Mouse (Mus musculus) adrenal gland, postnatal 4 days (tissue): ENCODE results near the gene Gm45213. TPM values are rescaled to one million over a fixed set of nuclear protein-coding genes. Genes with fewer than 3 reads are reported as not detected.

Experiments
- DNase-seq, 2 experiments: peaks; one replicate each; pipeline ENCODE4 v3.0.0; 2021 to 2022; ENCODE audit warnings: low spot score in 2 of 2, mixed read lengths in 2 of 2
- long read RNA-seq, 2 experiments: library from polyadenylated mRNA; stranded (forward); transcript quantifications; one replicate each; pipeline ENCODE4 v2.0.0; 2021
- total RNA-seq, 2 experiments: library from RNA; stranded (reverse); gene quantifications; 2 replicates each; pipeline ENCODE4 v1.2.3; 2021

Gm45213 gene
- not detected for total RNA-seq
- long read RNA-seq, experiment 1: 0 reads
- long read RNA-seq, experiment 2, partial matches to known transcripts: 0 of 2 reads
- long read RNA-seq, experiment 2, other reads (novel, unspliced or antisense): 2 of 2 reads

GRCm38 (mm10) chr7:66043552-66044459, at the start of gene Gm45213:
TSS of gene Gm45213 (plus strand) at chr7:66043602.
- no peak for DNase-seq

- DNase-seq: no peak
Observed at GRCm38 (mm10) chr7:66001035-66001754, 42.2 kb upstream of the Gm45213 start.

DNA sequence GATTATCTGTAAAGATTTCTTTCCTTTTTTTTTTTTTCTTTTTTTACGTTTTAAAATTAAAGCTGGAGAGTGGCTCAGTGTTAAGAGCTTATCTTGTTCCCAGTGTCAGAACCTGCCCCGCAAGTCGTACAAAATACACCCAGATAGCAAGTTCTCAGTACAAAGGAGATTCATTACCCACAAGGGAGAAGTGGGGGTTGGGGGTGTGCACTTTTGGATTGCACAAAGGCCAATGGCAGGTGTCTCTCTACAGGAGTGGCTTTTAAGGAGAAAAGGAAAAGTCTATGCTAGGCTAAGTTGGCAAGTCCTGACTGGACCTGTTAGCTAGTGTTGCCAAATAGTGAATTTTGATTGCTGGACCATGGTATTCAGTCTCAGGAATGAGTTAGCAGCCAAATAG, 41.6 kb upstream of the Gm45213 start:
- DNase-seq: no peak

DNA sequence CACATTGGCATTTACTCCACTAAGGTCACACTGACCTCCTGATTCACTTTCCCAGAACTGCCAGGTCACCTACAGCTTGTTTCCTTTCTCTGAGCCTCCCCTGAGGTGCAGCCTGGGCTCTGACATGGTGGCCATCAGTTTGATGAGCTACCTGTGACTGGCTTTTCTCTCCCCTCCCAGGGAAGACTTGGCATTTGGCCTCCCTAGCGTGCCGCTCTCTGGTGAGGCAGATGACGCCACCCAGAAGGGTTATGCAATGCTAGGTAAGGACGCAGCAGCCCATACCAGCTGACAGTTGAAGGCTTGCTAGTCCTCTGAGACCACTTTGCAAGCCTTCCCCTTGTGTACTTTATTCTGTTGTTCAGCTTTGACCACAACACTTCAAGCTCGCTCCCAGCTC, 40.0 kb upstream of the Gm45213 start:
- no peak for DNase-seq

DNA sequence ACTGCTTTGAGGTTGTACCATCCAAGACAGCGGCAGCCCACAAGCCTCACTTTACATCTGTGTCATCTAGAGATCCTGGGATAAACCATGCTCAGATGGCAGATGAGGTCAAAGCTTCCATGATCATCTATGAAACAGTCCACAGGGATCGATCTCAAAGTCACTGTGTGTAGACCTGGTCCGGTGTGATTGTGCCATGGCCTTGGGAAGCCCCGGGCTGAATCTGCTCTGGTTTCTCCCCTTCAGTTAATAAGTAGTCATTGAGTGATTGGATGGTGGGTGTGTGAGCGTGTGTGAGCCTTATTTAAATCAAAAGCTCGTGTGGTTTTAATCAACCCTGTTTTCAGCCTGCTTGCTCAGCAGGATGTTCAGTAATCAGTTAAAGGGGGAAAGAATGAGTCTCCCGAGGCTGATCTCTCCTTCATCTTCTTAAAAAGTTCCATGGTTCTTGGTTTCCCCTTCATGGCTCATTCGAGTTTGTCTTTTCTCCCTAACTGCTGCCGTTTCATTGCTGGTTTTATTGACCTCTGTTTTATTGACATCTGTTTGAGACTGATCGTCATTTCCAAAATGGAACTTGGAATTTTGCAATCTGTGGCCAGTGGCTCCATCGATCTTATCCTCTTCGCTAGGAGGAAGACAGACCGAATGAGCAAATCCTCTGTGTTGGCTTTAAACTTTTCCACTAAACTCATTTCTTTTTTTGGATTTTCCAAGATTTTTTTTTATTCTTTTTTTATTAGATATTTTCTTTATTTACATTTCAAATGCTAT, 39.4 kb upstream of the Gm45213 start:
- no peak for DNase-seq

DNA sequence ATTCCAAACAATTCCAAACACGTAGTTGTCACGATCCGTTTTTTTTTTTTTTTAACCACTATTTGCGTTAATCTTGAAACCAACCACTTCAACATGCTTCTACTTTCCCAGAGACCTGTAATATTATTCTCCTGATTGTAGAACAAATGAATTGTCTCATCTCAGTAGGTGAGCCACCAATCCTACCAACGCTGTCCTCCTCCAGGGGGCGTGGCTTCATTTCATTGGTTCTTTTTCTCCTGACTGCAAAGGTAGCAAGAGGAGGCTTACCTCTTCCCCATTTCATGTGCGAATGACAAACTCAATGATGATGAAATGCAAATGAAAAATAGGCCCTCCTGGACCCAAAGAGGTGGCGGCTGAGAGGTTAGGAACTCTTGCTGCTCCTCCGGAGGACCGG, 38.3 kb upstream of the Gm45213 start:
- DNase-seq: no peak

DNA sequence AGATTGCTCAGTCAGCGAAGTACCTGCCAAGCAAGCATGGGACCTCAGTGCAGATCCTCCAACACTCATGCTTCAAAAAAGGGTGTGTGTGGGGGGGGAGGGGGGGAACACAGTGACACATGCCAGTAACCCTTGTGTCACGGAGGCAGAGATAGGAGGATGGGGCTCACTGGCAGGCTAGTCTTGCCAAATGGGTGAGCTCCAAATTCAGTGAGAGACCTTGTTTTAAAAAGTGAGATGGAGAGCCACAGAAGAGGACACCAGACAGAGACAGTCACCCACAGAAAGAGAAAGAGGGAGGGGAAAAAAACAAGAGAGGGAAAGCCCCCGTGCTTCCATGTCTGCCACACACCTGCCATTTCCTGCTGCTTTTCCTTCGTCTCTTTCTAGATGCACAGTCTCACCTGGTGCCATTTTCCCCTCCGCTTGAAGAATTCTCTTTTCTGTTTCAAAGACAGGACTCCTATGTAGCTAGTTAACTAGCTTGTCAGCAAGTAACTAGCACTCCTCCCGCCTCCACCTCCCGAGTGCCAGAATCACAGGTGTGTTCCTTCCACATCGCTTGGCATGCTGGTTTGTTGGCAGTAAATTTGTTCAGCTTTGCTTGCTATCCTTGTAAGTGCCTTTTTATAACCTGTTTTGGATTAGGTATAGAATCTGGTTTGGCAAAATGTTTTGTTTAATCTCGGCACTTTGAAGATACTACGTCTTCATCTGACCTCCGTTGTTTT, 35.1 kb upstream of the Gm45213 start:
- DNase-seq: no peak

DNA sequence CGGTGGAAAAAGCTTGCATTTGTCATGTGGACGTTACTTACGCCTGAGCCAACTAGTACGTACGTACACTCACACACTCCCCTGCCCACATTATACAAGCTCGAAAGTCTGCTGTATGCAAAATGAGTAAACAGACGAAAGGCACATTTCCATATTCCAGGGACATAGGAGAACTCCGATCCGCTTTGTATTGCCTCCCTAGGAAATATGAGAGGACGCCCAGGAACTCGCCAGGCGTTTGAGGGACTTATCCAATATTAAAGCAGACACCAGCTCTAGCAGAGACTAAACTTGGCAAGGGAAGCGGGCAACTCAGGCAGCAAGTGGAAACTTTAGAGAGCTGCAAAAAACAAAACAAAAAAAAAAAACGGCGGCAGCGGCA, 34.5 kb upstream of the Gm45213 start:
- DNase-seq: no peak

GRCm38 (mm10) chr7:66010518-66010917, 32.9 kb upstream of the Gm45213 start:
- DNase-seq: no peak

- no peak for DNase-seq
Observed at GRCm38 (mm10) chr7:66027747-66028146, 15.7 kb upstream of the Gm45213 start.

GRCm38 (mm10) chr7:66028766-66029512, 14.5 kb upstream of the Gm45213 start:
- no peak for DNase-seq

- DNase-seq: no peak
Observed at GRCm38 (mm10) chr7:66036809-66037208, 6.6 kb upstream of the Gm45213 start.

DNA sequence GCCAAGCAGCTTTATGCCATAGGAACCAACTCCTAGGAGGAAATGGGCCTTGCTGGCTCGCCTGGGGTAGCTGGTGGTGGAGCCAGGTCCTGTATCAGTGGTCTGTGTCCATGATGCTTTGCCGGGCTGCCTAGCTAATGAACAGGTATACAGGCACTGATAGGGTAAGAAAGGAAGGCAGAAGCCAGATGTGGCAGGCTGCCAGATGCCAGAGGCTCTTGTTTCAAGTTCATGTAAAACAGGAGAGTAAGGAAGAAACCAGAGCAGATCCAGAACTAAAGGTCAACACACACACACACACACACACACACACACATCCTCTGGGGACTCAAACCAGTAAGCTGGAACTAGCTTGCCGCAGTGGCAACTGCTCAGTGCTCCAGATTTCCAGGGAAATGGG, 5.1 kb upstream of the Gm45213 start:
- no peak for DNase-seq

DNA sequence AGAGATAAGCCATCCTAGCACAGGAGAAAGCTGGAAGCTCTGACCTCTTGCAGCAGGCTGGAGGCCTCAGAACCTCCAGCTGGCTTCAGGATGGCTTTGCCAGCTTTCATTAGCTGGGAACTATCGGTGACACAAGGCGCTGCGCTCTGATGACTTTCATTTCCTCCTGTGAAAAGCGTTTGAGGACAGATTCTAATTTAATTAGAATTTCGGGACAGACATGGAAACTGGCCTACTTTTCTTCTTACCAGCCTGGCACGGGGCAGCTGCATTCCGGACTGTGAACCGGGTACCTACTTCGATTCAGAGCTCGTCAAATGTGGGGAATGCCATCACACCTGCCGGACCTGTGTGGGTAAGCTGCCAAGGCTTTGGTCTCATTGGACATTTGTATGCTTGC, 4.7 kb upstream of the Gm45213 start:
- DNase-seq: no peak

DNA sequence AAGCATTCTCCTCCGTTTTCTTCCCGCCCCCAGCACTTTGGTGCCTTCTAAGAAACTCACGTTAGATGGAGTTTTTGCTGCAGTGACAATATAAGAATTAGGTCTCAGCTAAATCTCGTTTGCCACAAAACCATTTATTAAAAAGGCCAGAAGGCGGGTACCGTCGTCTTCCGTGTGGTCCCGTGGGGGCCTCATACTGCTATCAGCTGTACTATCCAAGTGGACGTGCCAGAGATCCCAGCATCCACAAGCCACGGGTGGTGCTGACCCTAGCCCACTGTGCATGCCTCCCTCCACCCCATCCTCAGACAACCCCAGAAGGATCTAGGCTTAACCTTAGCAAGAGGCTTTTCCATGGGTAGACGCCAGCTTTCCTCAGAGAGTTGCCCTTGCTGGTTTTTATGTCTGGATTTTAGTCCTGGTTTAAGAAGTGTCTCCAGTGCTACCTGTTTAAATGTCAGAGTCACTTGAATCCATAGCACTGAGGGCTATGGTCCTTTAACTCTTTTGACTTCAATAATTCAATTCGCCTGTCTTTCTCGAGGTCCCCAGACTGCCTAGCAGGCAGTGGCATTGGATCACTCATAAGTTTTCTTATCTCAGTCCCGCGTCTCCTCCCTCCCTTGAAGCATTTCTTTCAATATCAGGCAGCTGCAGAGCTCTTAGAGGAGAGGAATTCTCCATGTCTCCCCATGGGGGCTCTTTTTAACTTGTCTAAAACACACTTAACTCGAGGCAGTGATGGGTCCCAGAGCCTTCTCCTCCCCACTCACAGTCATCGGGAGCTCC, 3.2 kb upstream of the Gm45213 start:
- DNase-seq: no peak

DNA sequence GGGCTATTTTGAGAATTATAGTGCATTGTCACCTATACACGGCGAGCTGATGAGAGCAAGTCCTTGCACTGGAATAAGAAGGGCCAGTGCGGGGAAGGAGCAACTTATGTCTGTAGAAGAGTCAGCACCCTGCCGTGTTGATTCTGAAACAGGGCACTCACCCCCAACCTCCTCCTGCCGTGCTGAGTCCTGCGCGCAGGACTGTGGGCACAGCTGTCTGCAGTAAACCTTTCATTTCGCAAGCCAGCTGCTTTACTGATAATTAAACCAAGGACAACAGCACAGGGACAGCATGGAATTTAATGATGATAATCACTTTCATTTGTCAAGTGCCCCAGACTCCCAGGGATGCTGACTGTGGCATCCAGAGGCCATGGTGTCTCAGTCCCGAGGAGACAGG, 1.2 kb downstream of the Gm45213 start:
- no peak for DNase-seq

GRCm38 (mm10) chr7:66046921-66047918, 3.8 kb downstream of the Gm45213 start:
- no peak for DNase-seq

DNA sequence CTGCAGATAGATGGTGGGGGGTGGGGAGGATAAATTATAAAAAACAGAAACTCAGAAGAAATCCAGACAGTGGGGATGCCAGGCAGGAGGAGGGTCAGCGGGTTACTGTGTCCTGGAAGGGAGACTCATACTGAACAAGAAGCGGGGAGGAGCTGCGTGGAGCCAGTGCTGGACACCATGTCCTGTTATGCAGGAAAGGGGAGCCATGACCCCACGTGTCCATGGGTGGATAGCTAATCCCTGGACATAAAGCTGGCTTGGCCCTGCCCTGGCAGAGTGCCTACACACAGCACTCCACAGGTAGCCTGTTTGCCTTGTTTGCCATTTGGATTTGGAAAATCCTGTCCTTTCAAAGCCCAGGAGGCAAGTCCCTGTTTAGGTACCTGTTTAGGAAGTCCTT, 4.6 kb downstream of the Gm45213 start:
- DNase-seq: no peak
